Mouse (Mus musculus) G1E (cell line): ENCODE measurements at regions not wholly inside any gene's neighbourhood (a gene's known extent, or its start where the extent isn't known, plus 50 kb on each side); places are given as distances from the start of the nearest gene placed in this dataset.

Experiments used
- CTCF ChIP-seq: IDR thresholded peaks from 2 replicates; pipeline ENCODE4 v1.5.1; 2012; ENCODE audit warnings: low read depth, low read length, inconsistent platforms, mixed read lengths
- GATA1 ChIP-seq: IDR thresholded peaks from 2 replicates; pipeline ENCODE4 v1.6.1; 2012; ENCODE audit warnings: borderline replicate concordance, low read length, inconsistent platforms, mixed read lengths
- TAL1 ChIP-seq: conservative IDR thresholded peaks from 2 replicates; pipeline ENCODE4 v1.6.1; 2012; ENCODE audit warnings: low read depth, low read length, inconsistent platforms, mixed read lengths

- TF ChIP-seq CTCF (no peak), TAL1 (no peak), GATA1 (no peak)
Measured at GRCm38 (mm10) chr13:107688972-107689371, 355.3 kb upstream of the Smim15 start.
